Mouse (Mus musculus) B cell, adult 62 days (primary cell): ENCODE measurements around the gene Tjap1. TPM values are rescaled to one million over a fixed set of nuclear protein-coding genes. Genes with fewer than 3 reads are reported as not detected.

Experiments used
- total RNA-seq: library from RNA; stranded (reverse); gene quantifications from 4 replicates; pipeline ENCODE4 v1.2.4, GENCODE M21; 2023

The Tjap1 gene
- total RNA-seq = 60.0 to 64.7 TPM (median 61.1 TPM) in 4 replicates

DNA sequence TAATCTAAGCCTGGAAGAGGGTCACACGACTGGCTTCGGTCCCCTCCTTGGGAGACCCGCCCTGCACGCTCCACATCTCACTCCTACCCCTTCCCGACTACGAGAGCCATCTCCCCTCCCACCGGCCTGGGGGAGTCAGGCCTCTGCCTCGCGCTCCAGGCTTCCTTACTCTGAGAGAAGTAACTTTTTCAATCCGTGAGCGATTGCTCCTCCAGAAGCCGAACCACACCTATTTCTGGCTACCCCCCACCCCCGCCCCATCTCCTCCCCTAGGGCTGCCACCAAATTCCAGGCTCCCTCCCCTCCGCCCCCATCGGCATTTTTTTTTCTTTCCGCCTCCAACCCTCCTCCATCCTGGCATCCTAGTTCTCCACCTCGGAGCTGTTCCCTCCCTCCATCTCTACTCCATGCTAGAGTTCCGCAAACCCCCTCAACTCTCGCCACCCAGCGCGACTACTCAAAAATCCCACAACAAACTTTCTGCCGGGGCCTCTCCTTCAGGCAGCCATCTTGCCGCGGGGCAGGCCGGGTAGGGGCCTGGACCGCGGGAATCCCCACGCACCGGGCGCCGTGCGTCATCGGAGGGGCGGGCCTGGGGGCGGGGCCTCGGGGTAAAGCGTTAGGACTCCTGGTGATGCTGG is at the start of gene Tjap1:
Gene Tjap1, minus strand, starts transcription at position 544 of the 641 bp plus-strand sequence.

DNA sequence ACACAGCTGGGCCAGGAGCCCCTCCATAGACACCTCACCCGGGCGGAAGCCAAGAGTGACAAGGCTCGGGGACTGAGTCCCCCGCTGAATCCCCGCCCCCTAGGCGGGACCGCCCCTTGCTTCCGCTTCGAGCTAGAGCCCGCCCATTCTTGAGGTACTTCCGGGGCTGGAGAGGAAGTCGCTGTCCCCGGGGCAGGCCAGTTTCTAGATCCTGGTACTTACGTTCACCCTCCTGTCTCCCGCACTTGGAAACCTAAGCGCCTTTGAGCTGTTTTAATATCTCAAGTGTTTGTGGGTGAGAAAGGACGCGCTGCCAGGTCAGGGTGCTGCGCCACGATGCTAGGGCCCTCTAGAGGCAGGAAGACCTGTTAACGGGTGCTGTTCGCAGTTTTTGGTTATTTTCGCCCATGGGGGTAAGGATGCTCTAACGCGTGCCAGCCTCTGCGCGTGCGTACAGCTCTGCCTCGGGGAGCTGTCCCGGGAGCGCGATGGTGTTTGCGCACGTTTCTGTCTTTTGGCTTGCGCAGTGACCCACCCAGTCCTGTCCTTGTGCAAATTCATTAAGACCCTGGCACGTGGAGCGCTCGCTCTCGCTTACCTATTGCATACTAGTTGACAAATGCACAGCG is 45.2 kb upstream of the Tjap1 start, which contains the start of gene Abcc10:
Gene Abcc10, minus strand, starts transcription at position 447 of the 629 bp plus-strand sequence.

DNA sequence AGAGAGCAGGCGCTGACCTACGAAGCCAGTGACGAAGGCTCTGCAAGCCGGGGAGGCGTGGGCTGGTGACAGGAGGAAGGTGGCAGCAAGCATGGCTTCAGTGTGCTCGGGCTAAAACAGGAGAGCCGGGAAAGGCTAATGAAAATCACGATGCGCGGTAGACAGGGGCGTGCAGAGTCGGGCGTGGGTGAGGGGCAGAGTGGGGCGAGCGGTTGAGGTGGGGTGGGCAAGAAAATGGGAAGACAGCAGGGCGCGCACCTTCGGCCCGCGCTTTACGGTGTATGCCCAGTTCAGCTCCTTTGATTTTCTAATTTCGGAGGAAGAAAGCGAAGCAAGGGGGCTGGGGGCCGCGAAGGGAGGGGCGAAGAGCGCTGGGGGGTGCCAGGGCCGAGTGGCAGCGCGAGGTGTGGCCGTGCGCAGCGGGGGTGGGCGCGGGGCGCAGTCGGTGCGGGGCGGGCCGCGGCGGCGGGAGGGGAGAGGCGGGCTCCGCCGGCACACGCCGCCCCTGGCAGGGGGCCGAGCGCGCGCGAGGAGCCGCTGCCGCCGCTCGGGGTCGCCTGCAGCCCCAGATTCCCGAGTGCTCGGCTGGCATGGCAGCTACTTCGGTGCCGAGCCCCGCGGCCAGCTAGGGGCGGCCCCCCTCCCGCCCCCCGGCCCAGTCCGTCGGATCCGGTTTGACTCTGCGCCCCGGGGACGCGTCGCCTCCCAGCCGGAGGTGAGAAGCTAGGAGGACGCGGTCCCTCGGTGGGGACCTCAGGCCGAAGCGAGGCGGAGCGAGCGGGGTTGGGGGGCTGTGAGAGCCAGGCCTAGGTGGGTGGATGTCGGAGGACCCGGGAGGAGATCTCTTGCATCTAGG is 14.8 kb upstream of the Tjap1 start, which contains the start of gene Dlk2:
Gene Dlk2, plus strand, starts transcription at position 58 of the 856 bp plus-strand sequence.

DNA sequence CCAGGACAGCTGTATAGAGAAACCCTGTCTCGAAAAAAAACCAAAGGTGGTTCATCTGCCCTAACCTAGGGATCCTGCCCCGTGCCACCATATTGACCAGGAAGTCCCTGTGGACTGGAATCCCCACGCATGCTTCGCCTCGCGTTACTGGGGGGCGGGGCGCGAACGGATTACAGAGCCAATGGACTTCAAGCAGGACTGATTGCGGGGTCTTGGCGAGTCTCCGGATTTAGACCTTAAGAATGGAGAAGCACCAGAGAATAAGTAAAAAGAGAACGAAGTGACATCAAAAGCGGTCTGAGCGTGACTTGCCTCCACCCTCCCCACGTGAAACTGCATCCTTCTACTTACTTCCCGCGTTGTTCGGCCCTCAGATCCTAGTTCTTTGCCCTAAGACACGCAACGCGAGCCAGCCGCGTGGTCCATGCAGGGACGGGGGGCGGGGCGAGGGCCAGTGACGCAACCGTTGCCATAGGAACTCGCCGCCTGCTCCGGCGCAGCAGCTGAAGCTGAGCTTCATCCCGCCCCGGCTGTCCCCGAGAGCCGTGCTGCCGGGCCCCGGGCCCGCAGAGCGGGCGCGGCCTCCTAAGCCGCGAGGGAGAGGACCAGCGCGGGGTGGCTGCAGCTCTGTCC is 29.3 kb downstream of the Tjap1 start, which contains the start of gene Lrrc73:
Gene Lrrc73, plus strand, starts transcription at position 80 of the 633 bp plus-strand sequence.

DNA sequence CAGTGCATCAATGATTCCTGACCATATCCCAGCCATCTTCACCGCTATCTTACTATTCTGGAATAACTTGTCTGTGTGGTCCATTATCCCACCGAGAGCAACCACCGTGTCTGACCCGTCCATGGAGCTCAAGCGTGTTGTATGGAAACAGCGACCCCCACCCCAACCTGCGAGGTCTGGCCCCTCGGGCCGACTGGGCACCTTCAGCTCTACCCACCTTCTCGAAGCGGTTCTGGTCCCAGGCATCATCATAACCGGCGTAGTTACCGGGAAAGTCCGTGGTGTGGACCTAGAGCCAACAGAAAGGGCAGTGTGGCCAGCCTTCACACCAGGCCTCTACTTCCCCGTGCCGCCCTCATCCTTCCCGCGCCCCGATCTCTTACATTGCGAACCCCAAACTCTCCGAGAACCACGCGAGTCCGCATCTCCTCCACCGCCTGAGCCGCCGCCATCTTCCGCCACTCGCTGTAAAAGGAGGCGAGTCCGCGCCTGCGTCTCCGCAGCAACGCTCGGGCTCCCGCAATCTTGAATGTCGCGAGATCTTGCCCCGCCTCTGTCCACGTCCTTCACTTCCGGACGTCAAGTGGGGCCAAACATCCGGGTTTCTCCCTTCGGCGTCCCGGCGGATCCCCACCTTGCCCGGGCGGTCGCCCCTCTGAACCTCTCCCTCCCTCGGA is 35.2 kb downstream of the Tjap1 start, which contains the start of the genes Polr1c and Yipf3:
Gene Polr1c, minus strand, starts transcription at position 543 of the 677 bp plus-strand sequence.
Gene Yipf3, plus strand, starts transcription at position 569 of the 677 bp plus-strand sequence.

Other genes with a start within 250 kb of the Tjap1 start
- gene Mrps18a, start 172.0 kb downstream of the Tjap1 start, total RNA-seq = 52.9 to 66.7 TPM (median 57.6 TPM) in 4 replicates
- 1.6 to 1.7 TPM in 2 of 4 replicates, not detected in the others for gene Rsph9, start 138.8 kb downstream of the Tjap1 start, total RNA-seq
- 18.8 to 22.1 TPM (median 20.9 TPM) in 4 replicates for gene Mad2l1bp, start 129.5 kb downstream of the Tjap1 start, total RNA-seq
- gene Gtpbp2, start 122.0 kb downstream of the Tjap1 start, total RNA-seq = 232 to 241 TPM (median 233 TPM) in 4 replicates
- gene Polh, start 80.4 kb downstream of the Tjap1 start, total RNA-seq = 14.4 to 16.3 TPM (median 14.7 TPM) in 4 replicates
- 37.8 to 40.5 TPM (median 38.7 TPM) in 4 replicates for gene Xpo5, start 80.2 kb downstream of the Tjap1 start, total RNA-seq
- gene Polr1c, start 35.0 kb downstream of the Tjap1 start, total RNA-seq = 59.6 to 66.5 TPM (median 65.0 TPM) in 4 replicates
- gene Yipf3, start 34.9 kb downstream of the Tjap1 start, total RNA-seq = 66.9 to 83.2 TPM (median 75.1 TPM) in 4 replicates
- 2.3 to 3.3 TPM (median 2.5 TPM) in 4 replicates for gene Lrrc73, start 29.5 kb downstream of the Tjap1 start, total RNA-seq
- not detected in 4 replicates for gene Dlk2, start 14.4 kb upstream of the Tjap1 start, total RNA-seq
- gene Abcc10, start 45.3 kb upstream of the Tjap1 start, total RNA-seq = 12.8 to 15.0 TPM (median 13.7 TPM) in 4 replicates
- gene Zfp318, start 100.7 kb upstream of the Tjap1 start, total RNA-seq = 259 to 291 TPM (median 274 TPM) in 4 replicates
- 4.3 to 7.2 TPM (median 5.3 TPM) in 4 replicates for gene Crip3, start 145.9 kb upstream of the Tjap1 start, total RNA-seq
- gene Slc22a7, start 155.4 kb upstream of the Tjap1 start, total RNA-seq = not detected in 4 replicates
- gene Ttbk1, start 204.6 kb upstream of the Tjap1 start, total RNA-seq = 3.0 to 4.2 TPM (median 3.5 TPM) in 4 replicates
- gene Dnph1, start 213.7 kb upstream of the Tjap1 start, total RNA-seq = 0.83 TPM in 1 of 4 replicates, not detected in the others